Mouse (Mus musculus) E14TG2a.4 (cell line): ENCODE measurements around the gene Manbal.
A peak's percentile ranks its signal among the peaks of the same experiment; 100 is the strongest.

Experiments used
- H3K27me3 ChIP-seq: 2 replicates; pipeline ENCODE4 v1.6.1; 2014; ENCODE audit warnings: low read length, control low read depth; ENCODE audit not compliant: insufficient read depth
- H3K36me3 ChIP-seq: 2 replicates; pipeline ENCODE4 v1.6.1; 2014; ENCODE audit warnings: low read length, control low read depth; ENCODE audit not compliant: insufficient read depth
- H3K4me1 ChIP-seq: replicated peaks from 2 replicates; pipeline ENCODE4 v1.6.1; 2014; ENCODE audit warnings: low read depth, low read length, control low read depth
- H3K4me3 ChIP-seq: replicated peaks from 2 replicates; pipeline ENCODE4 v1.5.1; 2014; ENCODE audit warnings: mild to moderate bottlenecking, low read length
- H3K9me3 ChIP-seq: 2 replicates; pipeline ENCODE4 v1.6.1; 2014; ENCODE audit warnings: low read length, control low read depth
- CTCF ChIP-seq: conservative IDR thresholded peaks from 2 replicates; pipeline ENCODE4 v1.5.1; 2014; ENCODE audit warnings: low read length
- NANOG ChIP-seq: IDR thresholded peaks from 2 replicates; pipeline ENCODE4 v1.6.1; 2014; ENCODE audit warnings: borderline replicate concordance, low read length, mixed read lengths
- POU5F1 ChIP-seq: IDR thresholded peaks from 2 replicates; pipeline ENCODE4 v1.6.1; 2014; ENCODE audit warnings: low read length, borderline replicate concordance

The Manbal gene

DNA sequence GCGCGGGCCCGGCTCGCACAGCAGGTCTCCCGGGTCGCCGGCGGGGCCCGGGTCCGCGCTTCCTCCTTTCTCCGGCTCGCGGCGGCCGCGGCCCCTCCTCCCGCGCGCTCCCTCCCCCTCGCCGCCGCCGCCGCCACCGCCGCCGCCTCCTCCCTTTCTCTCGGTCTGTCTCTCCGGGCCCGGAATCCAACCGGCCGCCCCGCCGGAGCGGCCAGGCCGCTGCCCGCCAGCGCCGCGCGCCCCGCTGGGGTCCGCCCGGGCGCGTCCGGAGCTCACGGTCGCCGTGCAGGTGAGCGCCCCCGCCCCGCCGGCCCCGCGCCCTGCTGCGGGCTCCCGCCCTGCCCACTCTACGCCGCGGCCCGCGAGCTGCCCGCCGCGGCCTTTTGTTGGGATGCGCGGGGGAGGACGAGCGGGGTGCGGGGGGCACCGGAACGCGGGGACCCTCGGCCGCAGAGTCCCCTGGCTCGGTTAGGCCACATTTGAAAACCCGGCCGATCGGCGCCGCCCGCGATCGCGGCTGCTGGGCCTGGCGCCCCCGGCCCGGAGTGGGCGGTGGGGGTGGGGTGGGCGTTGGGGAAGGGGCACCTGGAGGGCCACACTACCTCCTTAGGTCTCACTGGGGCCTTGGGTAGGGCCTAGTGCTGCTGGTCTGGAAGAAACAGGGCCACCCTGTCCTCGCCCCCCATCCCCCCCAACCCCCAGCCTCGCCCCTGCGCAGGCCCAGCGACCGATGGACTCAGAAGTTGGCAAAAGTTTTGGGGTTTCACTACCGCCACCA lies 56.9 kb downstream of the Manbal start:
- no peak for TF ChIP-seq POU5F1
- TF ChIP-seq CTCF: no peak
- TF ChIP-seq NANOG: no peak
- Histone ChIP-seq H3K4me1 (peaks cover 92% of the 10 kb centered on the region), H3K36me3 (peaks cover 47% of the 10 kb centered on the region), H3K27me3 (no peaks in the 10 kb centered on the region), H3K4me3 (peak overlapping the region; percentile 77), H3K9me3 (no peaks in the 10 kb centered on the region)

DNA sequence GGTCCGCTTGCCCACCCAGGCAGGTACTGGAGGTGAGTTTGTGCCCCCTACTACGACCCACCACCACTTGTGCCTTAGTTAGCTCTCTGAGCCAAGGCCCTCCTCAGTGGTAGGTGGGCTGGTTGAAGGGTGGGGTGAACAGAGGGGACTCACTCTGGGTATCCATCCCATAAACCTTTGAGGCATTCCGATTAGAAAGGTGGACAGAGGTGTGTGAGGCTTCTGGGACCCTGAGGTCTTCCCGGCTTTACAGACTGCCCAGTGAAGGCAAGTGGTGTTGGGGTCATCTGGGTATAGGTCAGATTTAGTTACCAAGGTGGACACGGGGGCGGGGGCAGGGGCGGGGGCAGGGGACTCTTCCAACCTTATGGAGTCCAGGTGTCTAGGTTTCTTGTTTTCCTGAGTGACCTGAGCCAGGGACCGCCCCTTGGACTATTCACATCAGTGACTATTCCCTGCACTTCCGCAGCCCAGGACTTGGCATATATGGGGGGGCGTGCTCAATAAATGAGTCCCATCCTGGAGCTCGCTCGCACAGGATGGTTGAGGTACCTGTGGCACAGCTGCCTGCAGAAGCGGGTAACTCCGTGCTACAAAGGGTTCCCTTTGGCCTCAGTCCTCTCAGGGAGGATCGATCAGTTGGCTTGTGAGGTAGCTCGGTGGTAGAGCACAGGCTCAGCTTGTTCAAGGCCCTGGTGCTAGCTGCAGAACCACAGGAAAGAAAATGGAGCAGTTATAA lies 57.7 kb downstream of the Manbal start:
- Histone ChIP-seq H3K9me3 (no peaks in the 10 kb centered on the region), H3K4me1 (peaks cover 92% of the 10 kb centered on the region), H3K36me3 (peaks cover 55% of the 10 kb centered on the region), H3K27me3 (no peaks in the 10 kb centered on the region), H3K4me3 (peak overlapping the region; percentile 77)
- TF ChIP-seq POU5F1: no peak
- no peak for TF ChIP-seq CTCF
- no peak for TF ChIP-seq NANOG

DNA sequence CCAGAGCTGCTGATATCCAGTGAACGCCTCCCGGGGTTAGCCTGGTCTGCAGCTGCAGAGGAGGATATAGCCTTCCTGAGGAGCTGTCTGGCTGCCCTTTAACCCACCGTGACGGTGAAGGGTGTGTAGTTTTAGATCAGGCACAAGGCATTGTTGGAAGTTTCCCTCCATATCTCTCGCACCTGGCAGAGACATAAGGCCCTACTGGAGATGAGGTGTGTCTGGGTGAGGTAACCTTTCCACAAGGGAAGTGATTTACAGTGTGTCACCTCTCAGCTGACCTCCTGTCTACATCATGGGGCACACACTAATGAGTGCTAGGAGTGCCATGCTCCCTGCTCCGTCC lies 58.2 kb downstream of the Manbal start:
- H3K4me3 ChIP-seq: peak overlapping the region; percentile 77
- no peak for TF ChIP-seq NANOG
- TF ChIP-seq POU5F1: no peak
- TF ChIP-seq CTCF: no peak
- H3K27me3 ChIP-seq: no peaks in the 10 kb centered on the region
- no peaks in the 10 kb centered on the region for H3K9me3 ChIP-seq
- peaks cover 60% of the 10 kb centered on the region for H3K36me3 ChIP-seq
- peaks cover 92% of the 10 kb centered on the region for H3K4me1 ChIP-seq

DNA sequence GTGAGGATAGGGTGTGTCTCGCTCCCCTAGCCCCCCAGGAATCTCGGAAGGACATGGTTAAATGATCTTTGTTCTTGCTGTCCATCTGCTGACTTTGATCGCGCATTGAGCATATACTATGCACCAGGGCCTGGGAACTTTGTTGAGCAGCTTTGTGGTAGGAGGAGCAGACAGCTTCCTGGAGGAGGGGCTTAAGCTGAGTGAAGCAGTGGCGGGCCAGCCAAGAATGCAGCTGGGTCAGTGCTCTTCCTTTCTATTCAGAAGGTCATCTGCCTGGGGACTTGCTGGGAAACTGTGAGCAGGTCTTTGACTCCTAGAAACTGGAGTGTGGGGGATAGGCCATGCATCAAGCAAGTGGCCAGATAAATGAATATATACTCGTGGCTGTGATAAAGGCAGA lies 58.8 kb downstream of the Manbal start:
- H3K4me1 ChIP-seq: peaks cover 92% of the 10 kb centered on the region
- H3K36me3 ChIP-seq: peaks cover 66% of the 10 kb centered on the region
- TF ChIP-seq POU5F1: no peak
- no peaks in the 10 kb centered on the region for H3K27me3 ChIP-seq
- H3K9me3 ChIP-seq: no peaks in the 10 kb centered on the region
- H3K4me3 ChIP-seq: peak overlapping the region; percentile 77

DNA sequence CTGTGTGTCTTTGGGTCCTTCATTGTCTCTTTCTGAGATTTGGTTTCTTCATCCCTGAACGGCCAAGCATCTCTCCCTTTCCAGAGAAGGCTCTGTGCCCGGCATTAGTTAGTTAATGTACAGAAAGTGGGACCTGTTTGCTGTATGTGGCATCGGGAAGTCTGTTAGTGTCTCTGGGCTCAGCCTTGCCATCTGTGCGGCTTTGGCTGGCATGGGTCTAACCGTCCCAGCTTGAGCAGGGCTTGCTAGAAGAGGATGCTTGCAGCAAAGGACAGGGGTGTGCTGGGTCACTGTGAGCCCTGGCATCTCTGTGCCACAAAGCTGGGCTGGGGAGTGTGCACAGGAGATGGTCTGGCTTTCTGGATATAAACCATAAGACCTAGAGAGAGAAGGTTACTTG lies 59.8 kb downstream of the Manbal start:
- Histone ChIP-seq H3K9me3 (no peaks in the 10 kb centered on the region), H3K4me3 (no peak overlapping the region), H3K36me3 (peaks cover 66% of the 10 kb centered on the region), H3K4me1 (peaks cover 92% of the 10 kb centered on the region), H3K27me3 (no peaks in the 10 kb centered on the region)
- TF ChIP-seq CTCF (no peak), POU5F1 (no peak), NANOG (no peak)

DNA sequence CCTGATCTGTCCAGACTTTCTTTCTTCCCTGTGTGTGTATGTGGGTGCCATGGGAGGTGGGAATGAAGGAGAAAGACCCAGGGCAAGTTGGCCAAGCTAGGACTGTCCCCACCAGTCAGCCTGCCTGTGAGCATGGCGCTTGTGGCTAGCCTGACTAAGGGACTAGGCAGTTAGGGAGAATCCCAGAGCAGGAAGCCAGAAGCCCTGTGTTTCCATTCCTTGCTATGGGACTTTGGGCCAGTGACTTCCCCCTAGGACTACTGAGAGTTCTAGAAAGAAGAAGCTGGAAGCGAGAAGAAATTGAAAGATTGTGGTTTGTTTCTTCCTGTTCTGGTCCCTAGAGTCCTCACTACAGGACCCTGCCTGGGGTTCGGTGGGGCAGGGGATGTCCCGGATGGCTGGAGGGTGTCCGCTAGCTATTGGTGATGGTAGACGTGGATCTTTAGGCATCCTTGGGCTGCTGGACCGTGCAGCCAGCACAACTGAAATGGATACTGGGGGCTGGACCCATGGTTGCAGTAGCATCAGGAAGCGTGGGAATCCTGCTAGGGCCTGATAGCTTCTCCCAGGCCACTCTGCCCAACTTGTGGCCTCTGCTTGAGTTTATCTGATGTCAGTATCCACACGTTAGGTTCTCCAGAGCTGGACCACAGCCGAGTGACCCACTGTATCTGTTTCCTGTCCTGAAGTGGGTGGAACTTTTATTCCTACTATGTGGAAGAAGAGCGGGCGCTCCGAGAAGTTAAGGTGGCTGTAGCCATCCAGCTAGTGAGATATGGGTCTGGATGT lies 61.2 kb downstream of the Manbal start:
- Histone ChIP-seq H3K4me1 (peaks cover 92% of the 10 kb centered on the region), H3K27me3 (no peaks in the 10 kb centered on the region), H3K4me3 (no peak overlapping the region), H3K9me3 (no peaks in the 10 kb centered on the region), H3K36me3 (peaks cover 64% of the 10 kb centered on the region)
- TF ChIP-seq NANOG: no peak
- TF ChIP-seq CTCF: no peak
- no peak for TF ChIP-seq POU5F1

DNA sequence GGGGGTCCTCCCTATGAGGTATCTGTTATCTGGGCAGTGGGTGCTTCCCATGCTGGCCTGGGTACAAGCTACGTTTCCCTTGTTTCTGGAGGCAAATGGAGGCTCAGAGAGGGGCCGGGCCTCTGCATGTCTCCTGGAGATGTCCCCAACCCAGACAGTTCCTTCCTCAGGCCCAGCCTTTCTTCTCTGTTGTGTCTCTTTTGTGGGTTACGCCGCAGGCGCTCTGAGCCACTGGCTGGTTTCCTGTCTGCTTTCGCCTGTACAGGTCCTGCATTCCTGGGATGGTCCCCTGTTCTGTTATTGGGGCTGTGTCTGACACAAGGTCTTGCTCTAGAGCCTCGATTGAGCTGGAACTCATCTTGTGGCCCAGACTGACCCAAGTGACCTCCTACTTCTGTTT lies 62.3 kb downstream of the Manbal start:
- TF ChIP-seq POU5F1 (no peak), CTCF (no peak), NANOG (no peak)
- Histone ChIP-seq H3K36me3 (peaks cover 64% of the 10 kb centered on the region), H3K9me3 (no peaks in the 10 kb centered on the region), H3K4me3 (0 out of 2 replicates have a peak overlapping the region, but pooled peaks have one; percentile 1), H3K4me1 (peaks cover 100% of the 10 kb centered on the region), H3K27me3 (no peaks in the 10 kb centered on the region)

DNA sequence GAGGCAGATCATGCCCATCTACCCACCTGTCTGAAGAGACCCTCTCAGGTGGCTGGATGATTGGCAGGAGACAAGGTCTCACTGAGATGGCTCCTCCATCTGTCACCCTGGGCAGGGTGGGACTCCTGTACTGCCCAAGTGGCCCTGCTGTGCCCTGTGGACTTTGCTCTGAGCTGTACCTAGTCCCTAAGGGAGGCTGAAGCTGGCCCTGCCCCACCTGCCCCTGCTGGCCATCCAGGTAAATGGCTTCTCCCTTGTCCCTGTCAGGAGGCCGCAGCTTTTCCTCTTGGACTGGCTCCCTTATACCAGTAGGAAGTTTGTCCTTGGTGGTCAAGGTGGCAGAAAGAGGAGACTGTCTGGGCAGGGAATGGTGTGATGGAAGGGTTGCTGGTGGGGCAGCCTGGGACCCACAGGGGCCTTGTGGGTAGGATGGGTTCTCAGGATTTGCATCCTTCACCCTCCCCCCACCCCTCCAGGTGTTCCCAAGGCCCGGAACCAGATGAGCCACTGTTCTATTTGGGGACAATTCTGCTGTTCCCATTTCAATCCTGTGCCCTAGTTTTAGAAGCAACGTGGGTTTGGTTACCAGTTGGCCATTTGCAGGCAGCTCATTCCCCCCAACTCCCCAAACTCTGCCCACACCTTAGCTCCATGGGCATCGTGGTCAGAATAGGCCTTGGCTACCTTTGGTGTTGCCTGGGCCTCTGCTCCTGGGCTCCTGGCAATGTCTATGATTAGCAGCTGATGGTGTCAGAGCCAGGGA lies 63.5 kb downstream of the Manbal start:
- no peaks in the 10 kb centered on the region for H3K27me3 ChIP-seq
- H3K9me3 ChIP-seq: no peaks in the 10 kb centered on the region
- H3K36me3 ChIP-seq: peaks cover 70% of the 10 kb centered on the region
- TF ChIP-seq POU5F1 (no peak), NANOG (no peak), CTCF (no peak)
- peak overlapping the region; percentile 61 for H3K4me3 ChIP-seq
- peaks cover 100% of the 10 kb centered on the region for H3K4me1 ChIP-seq
